Mouse (Mus musculus): ENCODE measurements around the gene Tagap. TPM values are rescaled to one million over a fixed set of nuclear protein-coding genes. Genes with fewer than 3 reads are reported as not detected.

Tagap gene
- polyA plus RNA-seq, 2 experiments: 0.90 to 1.6 TPM

DNA sequence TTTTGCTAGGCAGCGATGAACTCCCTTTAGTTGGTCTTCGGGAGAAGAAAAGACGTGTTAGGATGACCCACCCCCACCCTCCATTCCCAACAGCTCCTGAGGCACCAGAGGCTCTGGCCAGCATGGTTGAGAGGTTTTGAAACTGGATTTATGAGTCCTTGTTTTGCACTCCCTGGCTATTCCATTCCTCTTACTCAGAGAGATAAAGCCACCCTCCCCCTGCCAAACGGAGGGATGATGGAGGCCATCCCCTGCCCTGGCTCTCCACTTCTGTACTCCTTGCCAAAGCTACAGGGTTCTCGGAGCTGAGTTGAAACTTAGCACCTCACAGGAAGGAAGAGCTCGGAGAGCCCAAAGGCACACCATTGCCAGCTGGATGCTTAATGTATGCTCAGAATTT is 26.6 kb upstream of the Tagap start:
- Histone ChIP-seq H3K4me2 (ENCODE audit: low read depth) (no peak overlapping the region), H3K27ac (no peak overlapping the region), H3K9me3 (ENCODE audit: control insufficient read depth, low read length) (no peaks in the 10 kb centered on the region), H3K9ac (replicated peaks) (no peak overlapping the region), H3K4me1 (replicated peaks; ENCODE audit: control insufficient read depth in 2 of 2, insufficient read depth in 2 of 2, low read length in 1 of 2) (peaks cover 0 to 2% of the 10 kb centered on the region in 2 experiments; a peak in 1 of 4 replicates), H3K4me3 (ENCODE audit: insufficient read depth in 1 of 2, low read depth in 2 of 2, low read length in 2 of 2) (no peak overlapping the region), H3K27me3 (ENCODE audit: control insufficient read depth, insufficient read depth, low read length) (no peaks in the 10 kb centered on the region), H3K36me3 (replicated peaks; ENCODE audit: control insufficient read depth, insufficient read depth, low read depth) (no peaks in the 10 kb centered on the region)
- 55% methylated on average over 6 of the region's 6 CpGs for WGBS (ENCODE audit: insufficient replicate concordance)
- TF ChIP-seq EP300 (IDR thresholded peaks at IDR 0.05; ENCODE audit: low read depth) (no peak), CTCF (IDR thresholded peaks at IDR 0.05; ENCODE audit: low read depth) (no peak)
- ATAC-seq (ENCODE audit: insufficient read depth) (no peak), DNase-seq (ENCODE audit: low read depth in 3 of 3, low spot score in 3 of 3) (no peak)

DNA sequence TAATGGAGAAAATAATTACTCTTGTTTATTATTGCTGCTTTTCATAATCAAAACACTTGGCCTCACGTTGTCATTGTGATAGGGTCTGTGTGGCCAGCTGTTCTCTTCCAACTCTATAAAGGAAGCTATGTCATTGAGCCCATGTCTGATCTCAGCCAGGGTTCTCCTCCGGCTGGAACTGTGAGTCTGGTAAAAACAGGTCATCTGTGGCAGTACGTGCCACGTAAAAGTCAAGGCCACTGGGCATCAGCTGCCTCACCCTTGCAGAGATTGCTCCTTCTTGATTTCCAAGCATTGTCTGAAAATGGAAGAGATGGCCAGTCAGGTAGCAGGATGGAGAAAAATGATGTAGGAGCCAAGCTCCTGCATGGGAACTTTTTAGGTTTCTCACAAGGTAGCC is 25.8 kb upstream of the Tagap start:
- ATAC-seq (ENCODE audit: insufficient read depth) (no peak), DNase-seq (ENCODE audit: low read depth in 3 of 3, low spot score in 3 of 3) (no peak)
- 68% methylated on average over 4 of the region's 4 CpGs for WGBS (ENCODE audit: insufficient replicate concordance)

DNA sequence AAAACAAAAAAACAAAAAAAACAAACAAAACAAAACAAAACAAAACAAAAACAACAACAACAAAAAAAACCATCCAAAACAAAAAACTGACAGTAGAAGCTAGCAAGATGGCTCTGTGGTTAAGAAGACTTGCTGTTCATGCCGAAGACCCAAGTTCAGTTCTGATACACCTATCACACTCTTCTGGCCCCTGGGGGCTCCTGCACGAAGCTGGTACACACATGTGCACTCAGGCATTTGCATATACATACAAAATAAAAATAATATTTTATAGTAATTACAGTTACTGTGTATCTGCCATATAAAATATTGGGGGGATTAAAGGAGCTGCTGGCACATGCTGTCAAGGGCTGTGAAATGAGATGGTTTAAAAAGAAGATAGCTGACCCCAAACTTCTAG is 24.3 kb upstream of the Tagap start:
- Histone ChIP-seq H3K36me3 (replicated peaks; ENCODE audit: control insufficient read depth, insufficient read depth, low read depth) (no peaks in the 10 kb centered on the region), H3K9me3 (ENCODE audit: control insufficient read depth, low read length) (no peaks in the 10 kb centered on the region), H3K4me2 (ENCODE audit: low read depth) (no peak overlapping the region), H3K4me1 (replicated peaks; ENCODE audit: control insufficient read depth in 2 of 2, insufficient read depth in 2 of 2, low read length in 1 of 2) (0 out of 4 replicates have a peak, but pooled peaks cover 0 to 2% of the 10 kb centered on the region in 2 experiments), H3K27ac (no peak overlapping the region), H3K4me3 (ENCODE audit: insufficient read depth in 1 of 2, low read depth in 2 of 2, low read length in 2 of 2) (no peak overlapping the region), H3K27me3 (ENCODE audit: control insufficient read depth, insufficient read depth, low read length) (no peaks in the 10 kb centered on the region), H3K9ac (replicated peaks) (no peak overlapping the region)
- WGBS (ENCODE audit: insufficient replicate concordance): 43% methylated on average over 2 of the region's 2 CpGs
- ATAC-seq (ENCODE audit: insufficient read depth): no peak
- no peak for TF ChIP-seq CTCF (IDR thresholded peaks at IDR 0.05; ENCODE audit: low read depth)
- TF ChIP-seq EP300 (IDR thresholded peaks at IDR 0.05; ENCODE audit: low read depth): no peak
- DNase-seq (ENCODE audit: low read depth in 3 of 3, low spot score in 3 of 3): no peak

More for the DNA sequence above, 25.8 kb upstream of the Tagap start:
- no peak overlapping the region for H3K9ac ChIP-seq (replicated peaks)
- H3K36me3 ChIP-seq (replicated peaks; ENCODE audit: control insufficient read depth, insufficient read depth, low read depth): no peaks in the 10 kb centered on the region
- no peaks in the 10 kb centered on the region for H3K27me3 ChIP-seq (ENCODE audit: control insufficient read depth, insufficient read depth, low read length)
- TF ChIP-seq CTCF (IDR thresholded peaks at IDR 0.05; ENCODE audit: low read depth): no peak
- no peak for TF ChIP-seq EP300 (IDR thresholded peaks at IDR 0.05; ENCODE audit: low read depth)
- peaks cover 0 to 2% of the 10 kb centered on the region in 2 experiments; a peak in 1 of 4 replicates for H3K4me1 ChIP-seq (replicated peaks; ENCODE audit: control insufficient read depth in 2 of 2, insufficient read depth in 2 of 2, low read length in 1 of 2)
- no peak overlapping the region for H3K4me3 ChIP-seq (ENCODE audit: insufficient read depth in 1 of 2, low read depth in 2 of 2, low read length in 2 of 2)
- no peak overlapping the region for H3K4me2 ChIP-seq (ENCODE audit: low read depth)
- H3K27ac ChIP-seq: no peak overlapping the region
- H3K9me3 ChIP-seq (ENCODE audit: control insufficient read depth, low read length): no peaks in the 10 kb centered on the region

DNA sequence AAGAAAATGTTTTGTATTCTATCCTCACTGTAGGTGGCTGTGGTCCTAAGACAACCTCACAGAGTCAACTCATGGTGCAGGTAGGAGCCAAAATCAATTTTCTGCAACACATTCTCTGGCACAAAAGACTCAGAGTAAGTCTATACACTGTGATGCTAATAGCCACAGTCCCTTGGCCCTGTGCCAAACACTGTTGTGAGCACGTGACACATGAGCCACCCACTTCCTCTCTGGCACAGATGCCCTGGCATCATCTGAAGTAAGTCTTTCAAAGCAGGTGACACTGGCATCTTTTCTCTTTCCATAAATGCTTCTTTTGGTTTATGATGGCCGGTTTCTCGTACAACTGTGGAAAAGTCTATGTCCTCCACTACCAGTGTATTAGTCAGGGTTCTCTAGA is 23.4 kb upstream of the Tagap start:
- WGBS (ENCODE audit: insufficient replicate concordance): 60% methylated on average over 3 of the region's 3 CpGs
- no peak overlapping the region for H3K9ac ChIP-seq (replicated peaks)

DNA sequence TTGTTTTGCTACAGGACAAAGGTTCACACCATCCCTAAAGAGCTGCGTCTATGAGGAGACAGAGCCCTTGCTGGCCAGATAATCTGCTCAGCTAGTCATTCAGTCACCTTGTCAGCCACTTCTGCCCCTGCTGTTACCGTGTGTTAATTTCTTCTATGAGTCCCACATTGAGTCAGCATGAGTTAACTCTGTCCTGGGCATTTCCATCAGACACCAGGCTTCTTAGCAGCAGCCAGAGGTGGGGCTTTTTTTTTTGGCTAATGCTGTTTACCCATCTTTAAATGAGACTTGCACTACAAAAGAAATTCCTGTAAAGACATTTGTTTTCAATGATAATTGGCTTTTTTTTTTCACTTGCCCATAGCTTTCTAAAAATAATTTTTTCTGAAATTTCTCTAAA is 20.8 kb upstream of the Tagap start:
- ATAC-seq (ENCODE audit: insufficient read depth) (no peak), DNase-seq (ENCODE audit: low read depth in 3 of 3, low spot score in 3 of 3) (no peak)
- TF ChIP-seq CTCF (IDR thresholded peaks at IDR 0.05; ENCODE audit: low read depth): no peak
- no peak for TF ChIP-seq EP300 (IDR thresholded peaks at IDR 0.05; ENCODE audit: low read depth)
- no peak overlapping the region for H3K27ac ChIP-seq
- H3K4me3 ChIP-seq (ENCODE audit: insufficient read depth in 1 of 2, low read depth in 2 of 2, low read length in 2 of 2): no peak overlapping the region
- 24% methylated on average over 2 of the region's 2 CpGs for WGBS (ENCODE audit: insufficient replicate concordance)
- H3K36me3 ChIP-seq (replicated peaks; ENCODE audit: control insufficient read depth, insufficient read depth, low read depth): no peaks in the 10 kb centered on the region
- H3K4me2 ChIP-seq (ENCODE audit: low read depth): no peak overlapping the region
- H3K4me1 ChIP-seq (replicated peaks; ENCODE audit: control insufficient read depth in 2 of 2, insufficient read depth in 2 of 2, low read length in 1 of 2): no peaks in the 10 kb centered on the region
- no peaks in the 10 kb centered on the region for H3K9me3 ChIP-seq (ENCODE audit: control insufficient read depth, low read length)
- no peaks in the 10 kb centered on the region for H3K27me3 ChIP-seq (ENCODE audit: control insufficient read depth, insufficient read depth, low read length)
- no peak overlapping the region for H3K9ac ChIP-seq (replicated peaks)

More for the DNA sequence above, 23.4 kb upstream of the Tagap start:
- no peak for ATAC-seq (ENCODE audit: insufficient read depth)
- H3K4me1 ChIP-seq (replicated peaks; ENCODE audit: control insufficient read depth in 2 of 2, insufficient read depth in 2 of 2, low read length in 1 of 2): 0 out of 4 replicates have a peak, but pooled peaks cover 0 to 2% of the 10 kb centered on the region in 2 experiments
- no peak overlapping the region for H3K4me3 ChIP-seq (ENCODE audit: insufficient read depth in 1 of 2, low read depth in 2 of 2, low read length in 2 of 2)
- no peak overlapping the region for H3K4me2 ChIP-seq (ENCODE audit: low read depth)
- TF ChIP-seq CTCF (IDR thresholded peaks at IDR 0.05; ENCODE audit: low read depth) (no peak), EP300 (IDR thresholded peaks at IDR 0.05; ENCODE audit: low read depth) (no peak)
- no peak overlapping the region for H3K27ac ChIP-seq
- no peaks in the 10 kb centered on the region for H3K36me3 ChIP-seq (replicated peaks; ENCODE audit: control insufficient read depth, insufficient read depth, low read depth)
- DNase-seq (ENCODE audit: low read depth in 3 of 3, low spot score in 3 of 3): no peak
- no peaks in the 10 kb centered on the region for H3K9me3 ChIP-seq (ENCODE audit: control insufficient read depth, low read length)
- no peaks in the 10 kb centered on the region for H3K27me3 ChIP-seq (ENCODE audit: control insufficient read depth, insufficient read depth, low read length)
